Mouse (Mus musculus): ENCODE measurements around the gene Ndufs3.

GRCm38 (mm10) chr2:90910861-90911260, 6.2 kb upstream of the Ndufs3 start:
- no peak for TF ChIP-seq CTCF (IDR thresholded peaks at IDR 0.05 in 2 of 3, conservative IDR thresholded peaks at IDR 0.05 in 1 of 3; ENCODE audit: control insufficient read depth in 1 of 3, insufficient read depth in 1 of 3, low read depth in 2 of 3, low read length in 3 of 3, poor library complexity in 1 of 3, severe bottlenecking in 1 of 3)
- no peak for TF ChIP-seq CHD1 (IDR thresholded peaks at IDR 0.05; ENCODE audit: low read depth, low read length)
